Mouse (Mus musculus) ES-E14 (cell line): ENCODE data around the gene Pou2f1. TPM values are rescaled to one million over a fixed set of nuclear protein-coding genes. Genes with fewer than 3 reads are reported as not detected.

Source experiments
- DNase-seq: peaks from one replicate; pipeline ENCODE4 v3.0.0-alpha.2; 2013; ENCODE audit warnings: low read depth, low spot score
- H3K27ac ChIP-seq: 2 replicates; pipeline ENCODE4 v1.5.1; 2012; ENCODE audit warnings: low read depth, mild to moderate bottlenecking, low read length, moderate library complexity, mixed read lengths; ENCODE audit not compliant: poor library complexity, insufficient read depth, severe bottlenecking
- H3K36me3 ChIP-seq: 2 replicates; pipeline ENCODE4 v1.6.1; 2012; ENCODE audit warnings: mild to moderate bottlenecking, low read length, moderate library complexity, mixed read lengths; ENCODE audit not compliant: control insufficient read depth, poor library complexity, insufficient read depth, severe bottlenecking
- H3K4me1 ChIP-seq, 2 experiments: fragments of 150-350 bp in 1 of 2; sonication (generic) in 1 of 2; 2 replicates each; pipeline ENCODE4 v1.6.1; 2012; ENCODE audit warnings: low read length in 2 of 2, mild to moderate bottlenecking in 1 of 2, mixed read lengths in 1 of 2; ENCODE audit not compliant: control insufficient read depth in 2 of 2, insufficient read depth in 2 of 2, poor library complexity in 1 of 2
- H3K4me3 ChIP-seq, 2 experiments: fragments of 150-350 bp in 1 of 2; sonication (generic) in 1 of 2; 2 replicates each; pipeline ENCODE4 v1.5.1; 2012; ENCODE audit warnings: low read length in 2 of 2, low read depth in 1 of 2, mild to moderate bottlenecking in 1 of 2, mixed read lengths in 1 of 2; ENCODE audit not compliant: insufficient read depth in 1 of 2, poor library complexity in 1 of 2, severe bottlenecking in 1 of 2
- H3K9ac ChIP-seq: 2 replicates; pipeline ENCODE4 v1.6.1; 2012; ENCODE audit warnings: low read depth, mild to moderate bottlenecking, low read length, mixed read lengths; ENCODE audit not compliant: poor library complexity, insufficient read depth, severe bottlenecking
- H3K9me3 ChIP-seq: fragments of 150-350 bp; sonication (generic); 2 replicates; pipeline ENCODE4 v1.6.1; 2012; ENCODE audit warnings: low read depth, mild to moderate bottlenecking, low read length; ENCODE audit not compliant: control insufficient read depth, insufficient read depth
- CHD2 ChIP-seq: IDR thresholded peaks from 2 replicates; pipeline ENCODE4 v1.6.1; 2014; ENCODE audit warnings: mild to moderate bottlenecking, low read depth, low read length, inconsistent platforms
- HCFC1 ChIP-seq: IDR thresholded peaks from 2 replicates; pipeline ENCODE4 v1.6.1; 2012; ENCODE audit warnings: low read length, inconsistent platforms, borderline replicate concordance; ENCODE audit not compliant: insufficient read depth
- MAFK ChIP-seq: IDR thresholded peaks from 2 replicates; pipeline ENCODE4 v1.6.1; 2014; ENCODE audit warnings: mild to moderate bottlenecking, low read depth, low read length, inconsistent platforms; ENCODE audit not compliant: insufficient read depth
- ZC3H11A ChIP-seq: IDR thresholded peaks from 2 replicates; pipeline ENCODE4 v1.6.1; 2012; ENCODE audit warnings: low read depth, mild to moderate bottlenecking, inconsistent platforms, low read length, borderline replicate concordance
- ZNF384 ChIP-seq: IDR thresholded peaks from 2 replicates; pipeline ENCODE4 v1.6.1; 2012; ENCODE audit warnings: low read depth, low read length, inconsistent platforms
- in situ Hi-C, 2 experiments: fragments of 600-800 bp; cut with MboI; formaldehyde crosslinking; loops; one replicate each; pipeline ENCODE4 v1.15.1; 2025; ENCODE audit warnings: low sequenced_read_pairs in 2 of 2, inconsistent platforms in 1 of 2; ENCODE audit not compliant: unreplicated experiment in 2 of 2
- total RNA-seq: library from RNA; depleted of rRNA; stranded (reverse); fragments of 300-350 nt; gene quantifications from 2 replicates; pipeline ENCODE4 v1.2.3, GENCODE M21; 2012

Pou2f1 gene
- total RNA-seq, 1 experiment: 37.9 TPM

GRCm38 (mm10) chr1:165834633-165834975 is 167.9 kb downstream of the Pou2f1 start:
- TF ChIP-seq HCFC1: no peak
- TF ChIP-seq MAFK: no peak
- TF ChIP-seq ZC3H11A: no peak
- TF ChIP-seq CHD2: no peak
- TF ChIP-seq ZNF384: no peak
- 0 out of 4 replicates have a peak, but pooled peaks cover 0 to 2% of the 10 kb centered on the region in 2 experiments for H3K4me1 ChIP-seq
- H3K27ac ChIP-seq: no peak overlapping the region
- in situ Hi-C loops: no loop called here
- no peak for DNase-seq
- H3K9ac ChIP-seq: no peak overlapping the region
- H3K36me3 ChIP-seq: no peaks in the 10 kb centered on the region
- H3K9me3 ChIP-seq: no peaks in the 10 kb centered on the region
- H3K4me3 ChIP-seq: peak overlapping the region in 1 of 2 experiments; percentile 9; a peak in 1 of 4 replicates

GRCm38 (mm10) chr1:165833910-165834632 is 168.4 kb downstream of the Pou2f1 start:
- H3K36me3 ChIP-seq: no peaks in the 10 kb centered on the region
- DNase-seq: no peak
- no peaks in the 10 kb centered on the region for H3K9me3 ChIP-seq
- H3K9ac ChIP-seq: no peak overlapping the region
- TF ChIP-seq CHD2 (no peak), ZNF384 (no peak), MAFK (no peak), HCFC1 (no peak), ZC3H11A (no peak)
- no peak overlapping the region for H3K27ac ChIP-seq
- 0 out of 4 replicates have a peak, but pooled peaks cover 0 to 2% of the 10 kb centered on the region in 2 experiments for H3K4me1 ChIP-seq
- peak overlapping the region in 1 of 2 experiments; percentile 9; a peak in 1 of 4 replicates for H3K4me3 ChIP-seq
- in situ Hi-C loops: no loop called here

- Histone ChIP-seq H3K36me3 (no peaks in the 10 kb centered on the region), H3K4me1 (0 out of 4 replicates have a peak, but pooled peaks cover 0 to 2% of the 10 kb centered on the region in 2 experiments), H3K9me3 (no peaks in the 10 kb centered on the region), H3K9ac (no peak overlapping the region), H3K4me3 (no peak overlapping the region), H3K27ac (no peak overlapping the region)
- DNase-seq: no peak
- in situ Hi-C loops: no loop called here
- TF ChIP-seq ZC3H11A: no peak
- no peak for TF ChIP-seq ZNF384
- no peak for TF ChIP-seq CHD2
- no peak for TF ChIP-seq MAFK
- TF ChIP-seq HCFC1: no peak
Measured at GRCm38 (mm10) chr1:165833244-165833643, 169.2 kb downstream of the Pou2f1 start.

- in situ Hi-C loops: no loop called here
- Histone ChIP-seq H3K9me3 (no peaks in the 10 kb centered on the region), H3K36me3 (no peaks in the 10 kb centered on the region), H3K9ac (no peak overlapping the region), H3K27ac (no peak overlapping the region), H3K4me3 (no peak overlapping the region), H3K4me1 (0 out of 4 replicates have a peak, but pooled peaks cover 0 to 2% of the 10 kb centered on the region in 2 experiments)
- TF ChIP-seq CHD2: no peak
- TF ChIP-seq HCFC1: no peak
- no peak for TF ChIP-seq ZNF384
- no peak for DNase-seq
Measured at GRCm38 (mm10) chr1:165829890-165830289, 172.6 kb downstream of the Pou2f1 start.
